Mouse (Mus musculus): ENCODE results near the gene Olfr93. TPM values are rescaled to one million over a fixed set of nuclear protein-coding genes. Genes with fewer than 3 reads are reported as not detected.

Gene Olfr93
- polyA plus RNA-seq, 1 experiment from 2014 or later = not detected

DNA sequence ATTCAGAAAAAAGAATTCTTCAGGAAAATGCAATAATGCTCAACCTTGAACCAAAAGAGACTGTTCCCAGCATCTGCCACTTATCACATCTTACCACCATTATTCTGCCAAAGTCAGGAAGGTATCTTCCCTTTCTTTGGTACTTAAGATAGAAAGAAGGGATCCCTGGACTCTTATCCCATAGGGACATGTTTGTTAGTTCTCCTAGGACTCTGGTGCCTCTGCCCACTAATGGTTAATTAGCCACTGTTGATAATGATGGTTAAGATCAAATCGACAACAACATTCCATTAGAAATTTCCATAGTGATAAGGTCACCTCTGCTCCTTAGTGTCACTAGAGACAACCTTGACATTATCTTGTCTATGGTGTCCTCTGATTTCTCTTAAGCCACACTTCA lies 63.1 kb downstream of the Olfr93 start, which contains the start of gene Olfr91:
Gene Olfr91 (minus strand): TSS at position 101 of the 400 bp plus-strand sequence.
- no peaks in the 10 kb centered on the region for H3K36me3 ChIP-seq
- no peak within 1 kb of the TSS for H3K9ac ChIP-seq
- H3K27me3 ChIP-seq = no peaks in the 10 kb centered on the region
- H3K4me3 ChIP-seq = no peak within 1 kb of the TSS
- no peak within 1 kb of the TSS for H3K27ac ChIP-seq
- WGBS = 93% methylated on average over 1 of the region's 1 CpGs
- H3K4me2 ChIP-seq = no peak within 1 kb of the TSS
- H3K9me3 ChIP-seq = no peaks in the 10 kb centered on the region
- no peak for ATAC-seq (ENCODE audit: insufficient number of reproducible peaks, low FRiP score, low TSS enrichment, low read depth)
- H3K4me1 ChIP-seq = no peaks in the 10 kb centered on the region

DNA sequence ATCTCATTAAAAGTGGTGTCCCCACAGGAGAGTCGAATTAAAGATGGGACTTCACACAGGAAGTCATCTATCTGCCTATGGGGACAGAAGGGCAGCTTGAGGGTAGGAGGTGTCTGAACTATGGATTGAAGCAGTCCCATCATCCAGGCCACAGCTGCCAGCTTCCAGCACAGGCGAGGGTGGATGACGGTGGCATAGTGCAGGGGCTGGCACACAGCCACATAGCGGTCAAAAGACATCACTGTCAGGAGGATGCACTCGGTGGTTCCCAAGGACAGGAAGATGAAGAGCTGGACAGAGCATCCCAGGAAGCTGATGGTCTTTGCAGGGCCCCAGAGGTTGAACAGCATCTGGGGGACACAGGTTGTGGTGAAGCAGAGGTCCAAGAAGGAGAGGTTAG lies 68.0 kb downstream of the Olfr93 start:
- 84% methylated on average over 5 of the region's 5 CpGs for WGBS
- no peak for ATAC-seq (ENCODE audit: insufficient number of reproducible peaks, low FRiP score, low TSS enrichment, low read depth)

DNA sequence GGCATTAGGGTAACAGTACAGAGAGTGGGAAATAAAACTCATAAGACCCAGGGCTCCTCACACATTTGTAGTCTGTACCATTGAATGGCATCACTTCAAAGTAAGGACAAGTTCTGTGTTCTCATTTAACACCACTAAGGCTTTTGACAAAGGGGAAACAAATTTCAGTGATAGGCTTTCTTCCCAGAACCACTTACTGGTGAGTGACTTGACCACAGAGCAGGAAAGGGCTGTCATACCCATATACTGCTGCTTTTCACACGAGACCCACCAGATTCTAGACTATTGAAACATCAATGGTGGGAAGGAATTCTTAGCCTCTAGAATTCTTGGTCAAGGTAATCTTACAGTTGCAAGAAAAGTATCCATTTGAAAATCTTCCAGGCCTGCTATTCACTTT lies 69.1 kb downstream of the Olfr93 start:
- H3K36me3 ChIP-seq = no peaks in the 10 kb centered on the region
- H3K27ac ChIP-seq = no peak overlapping the region
- no peaks in the 10 kb centered on the region for H3K9me3 ChIP-seq
- H3K9ac ChIP-seq = no peak overlapping the region
- no peak for ATAC-seq (ENCODE audit: insufficient number of reproducible peaks, low FRiP score, low TSS enrichment, low read depth)
- WGBS = 65% methylated on average over 1 of the region's 1 CpGs
- no peak overlapping the region for H3K4me3 ChIP-seq
- no peaks in the 10 kb centered on the region for H3K4me1 ChIP-seq
- H3K4me2 ChIP-seq = no peak overlapping the region
- no peaks in the 10 kb centered on the region for H3K27me3 ChIP-seq

More for the DNA sequence above, 68.0 kb downstream of the Olfr93 start:
- Histone ChIP-seq H3K4me1 (no peaks in the 10 kb centered on the region), H3K27ac (no peak overlapping the region), H3K36me3 (no peaks in the 10 kb centered on the region), H3K4me3 (no peak overlapping the region), H3K9ac (no peak overlapping the region), H3K4me2 (no peak overlapping the region), H3K9me3 (no peaks in the 10 kb centered on the region), H3K27me3 (no peaks in the 10 kb centered on the region)

Other genes starting within 250 kb of the Olfr93 start
- gene Rnf39, start 218.6 kb downstream of the Olfr93 start, polyA plus RNA-seq (2015; fragmentation: Nextera tagmentation; extraction: Ambion mirVana) = 6.8 and 9.1 TPM in 2 replicates
- gene Ppp1r11, start 209.8 kb downstream of the Olfr93 start, polyA plus RNA-seq (2015; fragmentation: Nextera tagmentation; extraction: Ambion mirVana) = 106 and 112 TPM in 2 replicates
- 83.5 and 97.9 TPM in 2 replicates for gene Znrd1, start 202.9 kb downstream of the Olfr93 start, polyA plus RNA-seq (2015; fragmentation: Nextera tagmentation; extraction: Ambion mirVana)
- gene Znrd1as, start 202.9 kb downstream of the Olfr93 start, polyA plus RNA-seq (2015; fragmentation: Nextera tagmentation; extraction: Ambion mirVana) = 5.5 and 5.9 TPM in 2 replicates
- 0.18 and 0.21 TPM in 2 replicates for gene 2410137M14Rik, start 180.3 kb downstream of the Olfr93 start, polyA plus RNA-seq (2015; fragmentation: Nextera tagmentation; extraction: Ambion mirVana)
- gene H2-M5, start 172.0 kb downstream of the Olfr93 start, polyA plus RNA-seq (2015; fragmentation: Nextera tagmentation; extraction: Ambion mirVana) = 0.87 and 0.88 TPM in 2 replicates
- gene Zfp57, start 160.3 kb downstream of the Olfr93 start, polyA plus RNA-seq (2015; fragmentation: Nextera tagmentation; extraction: Ambion mirVana) = 64.4 and 72.9 TPM in 2 replicates
- 0.14 TPM in 1 of 2 replicates, not detected in the other for gene Mog, start 138.1 kb downstream of the Olfr93 start, polyA plus RNA-seq (2015; fragmentation: Nextera tagmentation; extraction: Ambion mirVana)
- gene Gabbr1, start 115.5 kb downstream of the Olfr93 start, polyA plus RNA-seq (2015; fragmentation: Nextera tagmentation; extraction: Ambion mirVana) = 8.1 and 8.7 TPM in 2 replicates
- not detected in 2 replicates for gene Olfr90, start 73.0 kb downstream of the Olfr93 start, polyA plus RNA-seq (2015; fragmentation: Nextera tagmentation; extraction: Ambion mirVana)
- gene Olfr91, start 63.2 kb downstream of the Olfr93 start, polyA plus RNA-seq (2015; fragmentation: Nextera tagmentation; extraction: Ambion mirVana) = not detected in 2 replicates
- not detected in 2 replicates for gene Olfr92, start 41.4 kb downstream of the Olfr93 start, polyA plus RNA-seq (2015; fragmentation: Nextera tagmentation; extraction: Ambion mirVana)
- gene Ubd, start 32.4 kb upstream of the Olfr93 start, polyA plus RNA-seq (2015; fragmentation: Nextera tagmentation; extraction: Ambion mirVana) = not detected in 2 replicates
- gene Olfr94, start 39.5 kb upstream of the Olfr93 start, polyA plus RNA-seq (2015; fragmentation: Nextera tagmentation; extraction: Ambion mirVana) = 0.12 and 0.14 TPM in 2 replicates
- not detected in 2 replicates for gene Olfr95, start 51.6 kb upstream of the Olfr93 start, polyA plus RNA-seq (2015; fragmentation: Nextera tagmentation; extraction: Ambion mirVana)
- gene Olfr96, start 58.7 kb upstream of the Olfr93 start, polyA plus RNA-seq (2015; fragmentation: Nextera tagmentation; extraction: Ambion mirVana) = not detected in 2 replicates
- not detected in 2 replicates for gene Olfr97, start 75.8 kb upstream of the Olfr93 start, polyA plus RNA-seq (2015; fragmentation: Nextera tagmentation; extraction: Ambion mirVana)
- gene Olfr98, start 102.3 kb upstream of the Olfr93 start, polyA plus RNA-seq (2015; fragmentation: Nextera tagmentation; extraction: Ambion mirVana) = not detected in 2 replicates
- 1.9 and 3.3 TPM in 2 replicates for gene H2-M3, start 108.7 kb upstream of the Olfr93 start, polyA plus RNA-seq (2015; fragmentation: Nextera tagmentation; extraction: Ambion mirVana)
- not detected in 2 replicates for gene Olfr99, start 122.0 kb upstream of the Olfr93 start, polyA plus RNA-seq (2015; fragmentation: Nextera tagmentation; extraction: Ambion mirVana)
- not detected in 2 replicates for gene Olfr101, start 142.8 kb upstream of the Olfr93 start, polyA plus RNA-seq (2015; fragmentation: Nextera tagmentation; extraction: Ambion mirVana)
- not detected in 2 replicates for gene Olfr102, start 155.6 kb upstream of the Olfr93 start, polyA plus RNA-seq (2015; fragmentation: Nextera tagmentation; extraction: Ambion mirVana)
- not detected in 2 replicates for gene Olfr103, start 178.2 kb upstream of the Olfr93 start, polyA plus RNA-seq (2015; fragmentation: Nextera tagmentation; extraction: Ambion mirVana)
- not detected in 2 replicates for gene Olfr104-ps, start 198.1 kb upstream of the Olfr93 start, polyA plus RNA-seq (2015; fragmentation: Nextera tagmentation; extraction: Ambion mirVana)
- gene Olfr105-ps, start 217.5 kb upstream of the Olfr93 start, polyA plus RNA-seq (2015; fragmentation: Nextera tagmentation; extraction: Ambion mirVana) = not detected in 2 replicates
- not detected in 2 replicates for gene Olfr106-ps, start 228.9 kb upstream of the Olfr93 start, polyA plus RNA-seq (2015; fragmentation: Nextera tagmentation; extraction: Ambion mirVana)
- gene Olfr107, start 237.7 kb upstream of the Olfr93 start, polyA plus RNA-seq (2015; fragmentation: Nextera tagmentation; extraction: Ambion mirVana) = not detected in 2 replicates